21 mouse cellular contexts compared by ENCODE assay signal in genomic region chrX:102064062-102064461, GRCm38 (mm10). TPM values are rescaled to one million over a fixed set of nuclear protein-coding genes. Genes with fewer than 3 reads are reported as not detected.
DNase-seq lines count a peak whose midpoint lies in the region; ATAC-seq and TF ChIP-seq lines count a peak whose summit lies in the region.
"Had no signal": no experiment of that assay in that cellular context is flagged by ENCODE, and none has a peak within 500 bp of the region (broad histone marks: within the 10 kb centered on the region; RNA-seq: fewer than 3 reads in every experiment).

No protein-coding gene starts in this region.

- no peak for DNase-seq in limb, embryonic 10.5 days (ENCODE audit: low spot score)
- peak; percentile 28 for DNase-seq in MN1 (ENCODE audit: low spot score)
- peak; percentile 18 for DNase-seq in embryonic facial prominence, embryonic 10.5 days (ENCODE audit: low spot score)
- DNase-seq in left cerebral cortex, adult 2 months (ENCODE audit: extremely low spot score in 1 of 2, low spot score in 2 of 2) = no peak
- DNase-seq: adrenal gland, adult 8-10 months; adrenal gland, postnatal 25 days; cerebellum, adult 11-12 months; cerebellum, adult 8-10 months; cerebellum, postnatal 14 days; gastrocnemius, postnatal 10 days; gastrocnemius, postnatal 36 days had no signal

- no peak overlapping the region for H3K4me3 ChIP-seq in limb, embryonic 12.5 days (replicated peaks)
- H3K4me3 ChIP-seq in limb, embryonic 10.5 days = no peak overlapping the region
- H3K4me3 ChIP-seq in embryonic facial prominence, embryonic 10.5 days = no peak overlapping the region
- H3K4me3 ChIP-seq in olfactory bulb, adult 2 months (ENCODE audit: insufficient read depth, low read depth, low read length) = no peak overlapping the region
- no peak overlapping the region for H3K4me3 ChIP-seq in left cerebral cortex, adult 2 months
- H3K4me3 ChIP-seq: forebrain, embryonic 10.5 days; forebrain, embryonic 13.5 days; heart, embryonic 13.5 days; hindbrain, embryonic 12.5 days; hindbrain, embryonic 15.5 days had no signal

- H3K4me2 ChIP-seq in limb, embryonic 12.5 days = no peak overlapping the region
- H3K4me2 ChIP-seq: forebrain, embryonic 13.5 days; heart, embryonic 13.5 days; hindbrain, embryonic 12.5 days; hindbrain, embryonic 15.5 days had no signal

- WGBS in limb, embryonic 12.5 days = 49% methylated on average over 3 of the region's 3 CpGs
- WGBS in limb, embryonic 10.5 days = 48% methylated on average over 3 of the region's 3 CpGs
- WGBS in embryonic facial prominence, embryonic 10.5 days = 52% methylated on average over 3 of the region's 3 CpGs
- 46% methylated on average over 3 of the region's 3 CpGs for WGBS in olfactory bulb, adult 2 months

- H3K9me3 ChIP-seq in limb, embryonic 12.5 days = no peaks in the 10 kb centered on the region
- H3K9me3 ChIP-seq in limb, embryonic 10.5 days (replicated peaks) = no peaks in the 10 kb centered on the region
- no peaks in the 10 kb centered on the region for H3K9me3 ChIP-seq in embryonic facial prominence, embryonic 10.5 days
- H3K9me3 ChIP-seq: forebrain, embryonic 10.5 days; forebrain, embryonic 13.5 days; heart, embryonic 13.5 days; hindbrain, embryonic 12.5 days; hindbrain, embryonic 15.5 days had no signal

- H3K36me3 ChIP-seq in limb, embryonic 12.5 days = no peaks in the 10 kb centered on the region
- H3K36me3 ChIP-seq in limb, embryonic 10.5 days = peaks cover 5% of the 10 kb centered on the region; the same call in 1 of the 2 replicates
- peaks cover 6% of the 10 kb centered on the region; the same call in 1 of the 2 replicates for H3K36me3 ChIP-seq in embryonic facial prominence, embryonic 10.5 days (replicated peaks)
- H3K36me3 ChIP-seq: hindbrain, embryonic 12.5 days; hindbrain, embryonic 15.5 days had no signal

- ATAC-seq in limb, embryonic 12.5 days (ENCODE audit: insufficient number of reproducible peaks, insufficient read depth, low FRiP score, low TSS enrichment, low read depth) = peak; percentile 32; the same call in 1 of the 2 replicates
- ATAC-seq: activated CD4-positive, CD25-positive, alpha-beta regulatory T cell, adult 4 months; CD4-positive, CD25-positive, alpha-beta regulatory T cell, adult 4 months; forebrain, embryonic 13.5 days; forebrain, embryonic 16.5 days had no signal

- no peak for TF ChIP-seq CTCF in olfactory bulb, adult 2 months (IDR thresholded peaks at IDR 0.05; ENCODE audit: insufficient read depth, low read depth, low read length)
- no peak for TF ChIP-seq CTCF in left cerebral cortex, adult 2 months (IDR thresholded peaks at IDR 0.05)

- no peak overlapping the region for H3K9ac ChIP-seq in limb, embryonic 12.5 days (replicated peaks)
- H3K9ac ChIP-seq: forebrain, embryonic 13.5 days; heart, embryonic 13.5 days; hindbrain, embryonic 12.5 days; hindbrain, embryonic 15.5 days had no signal

- peaks cover 47% of the 10 kb centered on the region for H3K27me3 ChIP-seq in limb, embryonic 12.5 days
- peaks cover 92% of the 10 kb centered on the region for H3K27me3 ChIP-seq in limb, embryonic 10.5 days (ENCODE audit: low read depth, poor library complexity, severe bottlenecking)
- peaks cover 90% of the 10 kb centered on the region for H3K27me3 ChIP-seq in embryonic facial prominence, embryonic 10.5 days (replicated peaks; ENCODE audit: low read depth, poor library complexity, severe bottlenecking)
- H3K27me3 ChIP-seq: hindbrain, embryonic 15.5 days had no signal

- H3K27ac ChIP-seq in limb, embryonic 12.5 days = 0 out of 2 replicates have a peak overlapping the region, but pooled peaks have one; percentile 35
- H3K27ac ChIP-seq in limb, embryonic 10.5 days = no peak overlapping the region
- H3K27ac ChIP-seq in embryonic facial prominence, embryonic 10.5 days (replicated peaks) = no peak overlapping the region
- peak overlapping the region; percentile 41; the same call in 1 of the 2 replicates for H3K27ac ChIP-seq in olfactory bulb, adult 2 months (ENCODE audit: insufficient read depth, low read depth, low read length)
- H3K27ac ChIP-seq in left cerebral cortex, adult 2 months = no peak overlapping the region
- H3K27ac ChIP-seq: forebrain, embryonic 10.5 days; forebrain, embryonic 13.5 days; heart, embryonic 13.5 days; hindbrain, embryonic 12.5 days; hindbrain, embryonic 15.5 days had no signal

- peaks cover 20% of the 10 kb centered on the region for H3K4me1 ChIP-seq in limb, embryonic 12.5 days (replicated peaks)
- peaks cover 25% of the 10 kb centered on the region for H3K4me1 ChIP-seq in limb, embryonic 10.5 days
- peaks cover 33% of the 10 kb centered on the region for H3K4me1 ChIP-seq in embryonic facial prominence, embryonic 10.5 days
- peaks cover 38% of the 10 kb centered on the region for H3K4me1 ChIP-seq in olfactory bulb, adult 2 months (ENCODE audit: control insufficient read depth, insufficient read depth, low read length)

- intact Hi-C loops in left cerebral cortex, adult 2 months (cut with DNase I) = no loop called here

- no peak for TF ChIP-seq POLR2A in olfactory bulb, adult 2 months (IDR thresholded peaks at IDR 0.05; ENCODE audit: insufficient read depth, low read depth, low read length)

RNA-seq across cellular contexts. Expression of gene Rtl5, which starts 7.0 kb away (rescaled TPM):
- 3.1 and 3.2 TPM in 2 replicates for polyA plus RNA-seq in limb, embryonic 12.5 days (2016; fragmentation: Nextera tagmentation; extraction: Ambion mirVana)
- polyA plus RNA-seq in limb, embryonic 10.5 days (2016; fragmentation: Nextera tagmentation; extraction: Ambion mirVana) = 1.5 and 2.9 TPM in 2 replicates
- 1.9 and 3.1 TPM in 2 replicates for polyA plus RNA-seq in embryonic facial prominence, embryonic 10.5 days (2016; fragmentation: Nextera tagmentation; extraction: Ambion mirVana)
- not detected in 2 replicates for polyA plus RNA-seq in olfactory bulb, adult 2 months (2012; ENCODE audit: insufficient read depth, insufficient read length, low replicate concordance, missing spikeins)
- total RNA-seq in left cerebral cortex, adult 2 months (2021) = 10 to 100 TPM; 20.2 to 25.7 TPM

RNA-seq across cellular contexts. Expression of gene Pin4, which starts 55.2 kb away (rescaled TPM):
- 69.9 and 73.6 TPM in 2 replicates for polyA plus RNA-seq in limb, embryonic 12.5 days (2016; fragmentation: Nextera tagmentation; extraction: Ambion mirVana)
- 81.2 and 96.0 TPM in 2 replicates for polyA plus RNA-seq in limb, embryonic 10.5 days (2016; fragmentation: Nextera tagmentation; extraction: Ambion mirVana)
- polyA plus RNA-seq in embryonic facial prominence, embryonic 10.5 days (2016; fragmentation: Nextera tagmentation; extraction: Ambion mirVana) = 86.5 and 92.1 TPM in 2 replicates
- polyA plus RNA-seq in olfactory bulb, adult 2 months (2012; ENCODE audit: insufficient read depth, insufficient read length, low replicate concordance, missing spikeins) = not detected in 2 replicates
- total RNA-seq in left cerebral cortex, adult 2 months (2021) = 10 to 100 TPM; 28.2 to 29.9 TPM

Comparison
In these comparisons a context has a peak if more than half of its experiments do, and no peak if none do; other contexts are left out.
1. H3K27ac ChIP-seq: peak in limb, embryonic 12.5 days (single experiment) and olfactory bulb, adult 2 months (single experiment); none in limb, embryonic 10.5 days (single experiment), embryonic facial prominence, embryonic 10.5 days (single experiment) and left cerebral cortex, adult 2 months (single experiment).
2. DNase-seq: peak in MN1 (single experiment) and embryonic facial prominence, embryonic 10.5 days (single experiment); none in limb, embryonic 10.5 days (single experiment) and left cerebral cortex, adult 2 months (0 of 2).
3. RNA of gene Pin4, which starts 55.2 kb away (polyA plus RNA-seq): 86.5 to 92.1 TPM in embryonic facial prominence, embryonic 10.5 days, 81.2 to 96.0 TPM in limb, embryonic 10.5 days and 69.9 to 73.6 TPM in limb, embryonic 12.5 days; not detected in olfactory bulb, adult 2 months; every median in the first group is over 10 times any median in the second.